9 mouse cellular contexts compared by ENCODE assay signal in genomic region chr13:5603905-5604596, GRCm38 (mm10).
DNase-seq lines count a peak whose midpoint lies in the region; ATAC-seq and TF ChIP-seq lines count a peak whose summit lies in the region.
"Had no signal": no experiment of that assay in that cellular context is flagged by ENCODE, and none has a peak within 500 bp of the region (broad histone marks: within the 10 kb centered on the region; RNA-seq: fewer than 3 reads in every experiment).

No protein-coding gene starts in this region.

- H3K9me3 ChIP-seq in forebrain, postnatal 0 days (ENCODE audit: low read length), result no peaks in the 10 kb centered on the region
- H3K9me3 ChIP-seq in forebrain, embryonic 14.5 days (replicated peaks; ENCODE audit: control insufficient read depth, low read length), result no peaks in the 10 kb centered on the region
- H3K9me3 ChIP-seq in midbrain, embryonic 12.5 days, result no peaks in the 10 kb centered on the region
- H3K9me3 ChIP-seq in midbrain, embryonic 14.5 days (ENCODE audit: control insufficient read depth, low read length), result no peaks in the 10 kb centered on the region
- H3K9me3 ChIP-seq: liver, embryonic 15.5 days had no signal

- no peak for TF ChIP-seq CTCF in forebrain, postnatal 0 days (IDR thresholded peaks at IDR 0.05; ENCODE audit: low read depth)

- no peak for DNase-seq in forebrain, postnatal 0 days
- DNase-seq in forebrain, embryonic 14.5 days (ENCODE audit: low spot score), result no peak
- no peak for DNase-seq in midbrain, embryonic 14.5 days
- DNase-seq in heart, postnatal 25 days (ENCODE audit: low spot score), result peak; percentile 43
- DNase-seq in retina, postnatal 1 day, result peak; percentile 23
- no peak for DNase-seq in natural killer cell, adult 2 months (ENCODE audit: low spot score in 2 of 2)
- no peak for DNase-seq in cerebellum, postnatal 25 days

- ATAC-seq in forebrain, postnatal 0 days, result peak; percentile 42; the same call in 1 of the 2 replicates
- ATAC-seq in forebrain, embryonic 14.5 days, result no peak
- ATAC-seq in midbrain, embryonic 12.5 days (ENCODE audit: low FRiP score, low read depth), result peak; percentile 47; the same call in 1 of the 2 replicates
- no peak for ATAC-seq in midbrain, embryonic 14.5 days (ENCODE audit: low FRiP score, low TSS enrichment)

- no peak overlapping the region for H3K27ac ChIP-seq in forebrain, postnatal 0 days (ENCODE audit: low read depth, low read length)
- H3K27ac ChIP-seq in forebrain, embryonic 14.5 days (ENCODE audit: low read depth, low read length), result no peak overlapping the region
- no peak overlapping the region for H3K27ac ChIP-seq in midbrain, embryonic 12.5 days (replicated peaks)
- H3K27ac ChIP-seq in midbrain, embryonic 14.5 days (replicated peaks; ENCODE audit: low read depth, low read length), result no peak overlapping the region
- H3K27ac ChIP-seq: liver, embryonic 15.5 days had no signal

- no peak overlapping the region for H3K9ac ChIP-seq in forebrain, postnatal 0 days
- no peak overlapping the region for H3K9ac ChIP-seq in forebrain, embryonic 14.5 days (ENCODE audit: low read length)
- no peak overlapping the region for H3K9ac ChIP-seq in midbrain, embryonic 12.5 days (replicated peaks)
- H3K9ac ChIP-seq in midbrain, embryonic 14.5 days (replicated peaks; ENCODE audit: low read length), result no peak overlapping the region
- H3K9ac ChIP-seq: liver, embryonic 15.5 days had no signal

- intact Hi-C loops in heart, postnatal 25 days (cut with DNase I), result no loop called here

- H3K4me1 ChIP-seq in forebrain, postnatal 0 days (ENCODE audit: insufficient read depth), result no peaks in the 10 kb centered on the region; the same call in 1 of the 2 replicates
- H3K4me1 ChIP-seq in forebrain, embryonic 14.5 days (ENCODE audit: control insufficient read depth, insufficient read depth, low read length), result no peaks in the 10 kb centered on the region
- no peaks in the 10 kb centered on the region for H3K4me1 ChIP-seq in midbrain, embryonic 12.5 days
- H3K4me1 ChIP-seq in midbrain, embryonic 14.5 days (ENCODE audit: control insufficient read depth, insufficient read depth, low read length), result no peaks in the 10 kb centered on the region
- H3K4me1 ChIP-seq: liver, embryonic 15.5 days had no signal

- H3K4me3 ChIP-seq in forebrain, postnatal 0 days (ENCODE audit: low read depth, low read length), result no peak overlapping the region
- H3K4me3 ChIP-seq in forebrain, embryonic 14.5 days (ENCODE audit: low read depth, low read length), result no peak overlapping the region
- no peak overlapping the region for H3K4me3 ChIP-seq in midbrain, embryonic 12.5 days
- H3K4me3 ChIP-seq in midbrain, embryonic 14.5 days (replicated peaks; ENCODE audit: low read depth, low read length), result no peak overlapping the region
- H3K4me3 ChIP-seq: liver, embryonic 15.5 days had no signal

- H3K27me3 ChIP-seq in forebrain, postnatal 0 days (ENCODE audit: insufficient read depth, low read length), result no peaks in the 10 kb centered on the region
- no peaks in the 10 kb centered on the region for H3K27me3 ChIP-seq in forebrain, embryonic 14.5 days (replicated peaks; ENCODE audit: control insufficient read depth, insufficient read depth, low read length)
- H3K27me3 ChIP-seq in midbrain, embryonic 12.5 days, result no peaks in the 10 kb centered on the region
- H3K27me3 ChIP-seq in midbrain, embryonic 14.5 days (ENCODE audit: control insufficient read depth, insufficient read depth, low read length), result no peaks in the 10 kb centered on the region
- H3K27me3 ChIP-seq: liver, embryonic 15.5 days had no signal

- no peaks in the 10 kb centered on the region for H3K36me3 ChIP-seq in forebrain, postnatal 0 days (ENCODE audit: insufficient read depth)
- no peaks in the 10 kb centered on the region for H3K36me3 ChIP-seq in forebrain, embryonic 14.5 days (ENCODE audit: control insufficient read depth, insufficient read depth, low read length)
- no peaks in the 10 kb centered on the region for H3K36me3 ChIP-seq in midbrain, embryonic 12.5 days
- no peaks in the 10 kb centered on the region for H3K36me3 ChIP-seq in midbrain, embryonic 14.5 days (ENCODE audit: control insufficient read depth, insufficient read depth, low read length)
- H3K36me3 ChIP-seq: liver, embryonic 15.5 days had no signal

- WGBS in forebrain, postnatal 0 days, result 45% methylated on average over 5 of the region's 5 CpGs
- 58% methylated on average over 5 of the region's 5 CpGs for WGBS in forebrain, embryonic 14.5 days
- WGBS in midbrain, embryonic 12.5 days, result 64% methylated on average over 5 of the region's 5 CpGs
- 58% methylated on average over 5 of the region's 5 CpGs for WGBS in midbrain, embryonic 14.5 days

- no peak overlapping the region for H3K4me2 ChIP-seq in forebrain, postnatal 0 days (ENCODE audit: low read depth)
- no peak overlapping the region for H3K4me2 ChIP-seq in forebrain, embryonic 14.5 days (ENCODE audit: low read length)
- no peak overlapping the region for H3K4me2 ChIP-seq in midbrain, embryonic 12.5 days (replicated peaks)
- no peak overlapping the region for H3K4me2 ChIP-seq in midbrain, embryonic 14.5 days (ENCODE audit: low read length)
- H3K4me2 ChIP-seq: liver, embryonic 15.5 days had no signal

Comparison
In these comparisons a context has a peak if more than half of its experiments do, and no peak if none do; other contexts are left out.
1. ATAC-seq: peak in forebrain, postnatal 0 days (single experiment) and midbrain, embryonic 12.5 days (single experiment); none in forebrain, embryonic 14.5 days (single experiment) and midbrain, embryonic 14.5 days (single experiment).
2. DNase-seq: peak in heart, postnatal 25 days (single experiment) and retina, postnatal 1 day (single experiment); none in forebrain, postnatal 0 days (single experiment), forebrain, embryonic 14.5 days (single experiment), midbrain, embryonic 14.5 days (single experiment), natural killer cell, adult 2 months (0 of 2) and cerebellum, postnatal 25 days (0 of 2).